Mouse (Mus musculus) thymus, adult 2 months (tissue): ENCODE results near the gene Faf2. TPM values are rescaled to one million over a fixed set of nuclear protein-coding genes. Genes with fewer than 3 reads are reported as not detected.
A peak's percentile ranks its signal among the peaks of the same experiment; 100 is the strongest.

ENCODE experiments used
- DNase-seq: peaks from one replicate; pipeline ENCODE4 v3.0.0; 2021
- H3K27ac ChIP-seq: fragments of 200-500 bp; 2 replicates; pipeline ENCODE4 v1.5.1; 2012; ENCODE audit warnings: low read length, control low read depth; ENCODE audit not compliant: control insufficient read depth, insufficient read depth
- H3K27me3 ChIP-seq: fragments of 200-500 bp; 2 replicates; pipeline ENCODE4 v1.6.1; 2012; ENCODE audit warnings: mild to moderate bottlenecking, low read length, moderate library complexity, mixed read lengths; ENCODE audit not compliant: control insufficient read depth, insufficient read depth
- H3K36me3 ChIP-seq: fragments of 200-500 bp; 2 replicates; pipeline ENCODE4 v1.6.1; 2012; ENCODE audit warnings: mild to moderate bottlenecking, low read length, moderate library complexity; ENCODE audit not compliant: control insufficient read depth, insufficient read depth
- H3K4me1 ChIP-seq: fragments of 200-500 bp; replicated peaks from 2 replicates; pipeline ENCODE4 v1.6.1; 2012; ENCODE audit warnings: low read length; ENCODE audit not compliant: control insufficient read depth, insufficient read depth
- H3K4me3 ChIP-seq: fragments of 200-500 bp; 2 replicates; pipeline ENCODE4 v1.5.1; 2012; ENCODE audit warnings: mild to moderate bottlenecking, low read length, control low read depth, moderate library complexity; ENCODE audit not compliant: control insufficient read depth, insufficient read depth
- CTCF ChIP-seq: fragments of 200-500 bp; IDR thresholded peaks from 2 replicates; pipeline ENCODE4 v1.5.1; 2012; ENCODE audit warnings: mild to moderate bottlenecking, control low read depth, low read length, moderate library complexity, borderline replicate concordance; ENCODE audit not compliant: control insufficient read depth, poor library complexity, insufficient read depth; ENCODE audit errors: extremely low read depth
- POLR2A ChIP-seq: fragments of 200-500 bp; IDR thresholded peaks from 2 replicates; pipeline ENCODE4 v1.6.1; 2012; ENCODE audit warnings: mild to moderate bottlenecking, low read length, control low read depth, moderate library complexity; ENCODE audit not compliant: control insufficient read depth, poor library complexity, insufficient read depth; ENCODE audit errors: extremely low read depth
- WGBS: fragments of 180-500 bp; shearing (Covaris S2); methylation state at CpG from one replicate; pipeline ENCODE4 v1.1.7; 2018; 5-methylcytosine and 5-hydroxymethylcytosine counted together
- polyA plus RNA-seq: library from polyadenylated mRNA; depleted of rRNA; stranded (reverse); fragments of >200 nt; gene quantifications from 2 replicates; pipeline ENCODE4 v1.2.3, GENCODE M21; 2012; rRNA removed

Faf2 gene
- polyA plus RNA-seq = 36.1 and 38.4 TPM in 2 replicates

- Histone ChIP-seq H3K4me3 (peak within 1 kb of the TSS; percentile 87), H3K27me3 (no peaks in the 10 kb centered on the region), H3K36me3 (no peaks in the 10 kb centered on the region), H3K27ac (peak within 1 kb of the TSS; percentile 25; the same call in 1 of the 2 replicates), H3K4me1 (peaks cover 7% of the 10 kb centered on the region)
- DNase-seq = peak; percentile 98
- TF ChIP-seq POLR2A = peak; percentile 84
- peak; percentile 94 for TF ChIP-seq CTCF
- WGBS = 15% methylated on average over 44 of the region's 44 CpGs
These were observed at the start of gene Faf2 for GRCm38 (mm10) chr13:54621155-54621932. TSS of gene Faf2 (plus strand) at chr13:54621784.

- peaks cover 7% of the 10 kb centered on the region for H3K4me1 ChIP-seq
- no peak overlapping the region for H3K4me3 ChIP-seq
- no peaks in the 10 kb centered on the region for H3K27me3 ChIP-seq
- H3K27ac ChIP-seq = no peak overlapping the region
- 90% methylated on average over 4 of the region's 4 CpGs for WGBS
- TF ChIP-seq POLR2A (no peak), CTCF (no peak)
- no peak for DNase-seq
- H3K36me3 ChIP-seq = no peaks in the 10 kb centered on the region
These were observed 49.0 kb upstream of the Faf2 start for GRCm38 (mm10) chr13:54572621-54573020.

- Histone ChIP-seq H3K4me3 (peak within 1 kb of the TSS; percentile 64), H3K27ac (no peak within 1 kb of the TSS), H3K36me3 (no peaks in the 10 kb centered on the region), H3K27me3 (no peaks in the 10 kb centered on the region), H3K4me1 (peaks cover 7% of the 10 kb centered on the region)
- peak; percentile 68 for DNase-seq
- WGBS = 1% methylated on average over 55 of the region's 55 CpGs
- TF ChIP-seq POLR2A = no peak
- no peak for TF ChIP-seq CTCF
These were observed 46.6 kb upstream of the Faf2 start, which contains the start of gene Arl10 for GRCm38 (mm10) chr13:54574854-54575481. TSS of gene Arl10 (plus strand) at chr13:54575015.

- TF ChIP-seq POLR2A = no peak
- TF ChIP-seq CTCF = no peak
- peak overlapping the region; percentile 64 for H3K4me3 ChIP-seq
- DNase-seq = no peak
- WGBS = 17% methylated on average over 19 of the region's 19 CpGs
- peaks cover 7% of the 10 kb centered on the region for H3K4me1 ChIP-seq
- no peaks in the 10 kb centered on the region for H3K27me3 ChIP-seq
- H3K36me3 ChIP-seq = no peaks in the 10 kb centered on the region
- H3K27ac ChIP-seq = no peak overlapping the region
These were observed 46.1 kb upstream of the Faf2 start for GRCm38 (mm10) chr13:54575489-54575888.

GRCm38 (mm10) chr13:54577652-54578507 lies 43.7 kb upstream of the Faf2 start:
- no peaks in the 10 kb centered on the region for H3K27me3 ChIP-seq
- H3K4me1 ChIP-seq = peaks cover 7% of the 10 kb centered on the region
- TF ChIP-seq CTCF (no peak), POLR2A (no peak)
- H3K36me3 ChIP-seq = no peaks in the 10 kb centered on the region
- H3K4me3 ChIP-seq = no peak overlapping the region
- 68% methylated on average over 21 of the region's 21 CpGs for WGBS
- DNase-seq = no peak
- no peak overlapping the region for H3K27ac ChIP-seq

GRCm38 (mm10) chr13:54581385-54581784 lies 40.2 kb upstream of the Faf2 start:
- DNase-seq = no peak
- 95% methylated on average over 2 of the region's 2 CpGs for WGBS
- no peaks in the 10 kb centered on the region for H3K36me3 ChIP-seq

More at GRCm38 (mm10) chr13:54581385-54581784, 40.2 kb upstream of the Faf2 start:
- no peak overlapping the region for H3K4me3 ChIP-seq
- no peaks in the 10 kb centered on the region for H3K27me3 ChIP-seq
- no peak overlapping the region for H3K27ac ChIP-seq
- TF ChIP-seq POLR2A = no peak
- TF ChIP-seq CTCF = no peak
- no peaks in the 10 kb centered on the region for H3K4me1 ChIP-seq
